Mouse (Mus musculus): Measurements from ENCODE around the gene Ric1.

GRCm38 (mm10) chr19:29656029-29656428, 133.9 kb downstream of the Ric1 start:
- TF ChIP-seq CTCF (IDR thresholded peaks at IDR 0.05; ENCODE audit: borderline replicate concordance, insufficient read depth, low read depth, low read length) (no peak), POLR2A (IDR thresholded peaks at IDR 0.05; ENCODE audit: borderline replicate concordance, insufficient read depth, low read length) (no peak)

Measured in cerebellum, adult 2 months (tissue).